Mouse (Mus musculus) G1E (cell line): ENCODE data around the gene Ccl3. TPM values are rescaled to one million over a fixed set of nuclear protein-coding genes. Genes with fewer than 3 reads are reported as not detected.

Experiments used
- ATAC-seq: 2 replicates; pipeline ENCODE4 v1.8.0; 2016; ENCODE audit warnings: mild to moderate bottlenecking; ENCODE audit not compliant: insufficient number of reproducible peaks, poor library complexity, low FRiP score, severe bottlenecking; ENCODE audit errors: extremely low read depth
- DNase-seq: peaks from one replicate; pipeline ENCODE4 v3.0.0; 2012; ENCODE audit warnings: low spot score
- H3K27me3 ChIP-seq: 2 replicates; pipeline ENCODE4 v1.6.1; 2012; ENCODE audit warnings: mild to moderate bottlenecking, low read length, inconsistent platforms; ENCODE audit not compliant: insufficient read depth
- H3K36me3 ChIP-seq: replicated peaks from 2 replicates; pipeline ENCODE3; 2012; ENCODE audit warnings: mild to moderate bottlenecking, inconsistent platforms
- H3K4me1 ChIP-seq: 2 replicates; pipeline ENCODE4 v1.6.1; 2012; ENCODE audit warnings: low read depth, low read length, inconsistent platforms, mixed read lengths; ENCODE audit not compliant: insufficient read depth
- H3K4me3 ChIP-seq: 2 replicates; pipeline ENCODE4 v1.5.1; 2012; ENCODE audit warnings: low read depth, mild to moderate bottlenecking, inconsistent platforms, low read length, moderate library complexity, mixed read lengths
- H3K9me3 ChIP-seq: replicated peaks from 2 replicates; pipeline ENCODE4 v1.6.1; 2012; ENCODE audit warnings: inconsistent platforms
- CTCF ChIP-seq: IDR thresholded peaks from 2 replicates; pipeline ENCODE4 v1.5.1; 2012; ENCODE audit warnings: low read depth, low read length, inconsistent platforms, mixed read lengths
- GATA1 ChIP-seq: IDR thresholded peaks from 2 replicates; pipeline ENCODE4 v1.6.1; 2012; ENCODE audit warnings: borderline replicate concordance, low read length, inconsistent platforms, mixed read lengths
- GATA2 ChIP-seq: IDR thresholded peaks from 2 replicates; pipeline ENCODE4 v1.6.1; 2012; ENCODE audit warnings: low read depth, low read length, inconsistent platforms, borderline replicate concordance
- POLR2AphosphoS5 ChIP-seq: IDR thresholded peaks from 2 replicates; pipeline ENCODE4 v1.6.1; 2012; ENCODE audit warnings: low read depth, low read length, inconsistent platforms; ENCODE audit not compliant: insufficient replicate concordance
- TAL1 ChIP-seq: conservative IDR thresholded peaks from 2 replicates; pipeline ENCODE4 v1.6.1; 2012; ENCODE audit warnings: low read depth, low read length, inconsistent platforms, mixed read lengths
- polyA plus RNA-seq: library from polyadenylated mRNA; stranded (reverse); fragments of >175 nt; gene quantifications from 2 replicates; pipeline ENCODE4 v1.2.3, GENCODE M21; 2012
- total RNA-seq, 2 experiments: library from RNA; stranded (forward) in 1 of 2; stranded (reverse) in 1 of 2; fragments of 200-1000 nt in 1 of 2; fragments of >200 nt in 1 of 2; fragmentation: Nextera tagmentation in 1 of 2; gene quantifications; 2 replicates each; pipeline ENCODE4 v1.2.3; 2014 to 2017

The Ccl3 gene
- total and polyA plus RNA-seq, 3 experiments = 2.7 TPM; not detected in 2

DNA sequence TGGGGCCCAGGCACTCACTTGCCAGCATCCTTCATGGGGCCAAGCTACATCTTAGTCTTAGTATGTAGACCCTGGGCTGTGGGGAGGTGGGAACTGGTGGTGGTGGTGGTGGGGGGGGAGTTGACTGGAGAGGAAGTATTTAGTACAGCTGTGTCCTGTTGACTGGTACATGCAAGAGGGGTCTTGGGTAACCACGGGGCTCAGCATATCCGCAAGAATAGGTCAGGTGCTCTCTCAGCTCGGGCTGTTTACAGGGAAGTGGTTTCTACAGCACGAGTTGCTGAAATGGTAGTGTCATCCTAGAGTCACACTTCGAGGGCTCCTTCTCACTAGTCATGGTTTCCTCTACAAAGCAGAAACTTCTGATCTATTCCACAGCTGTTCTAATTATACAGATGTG is 9.0 kb downstream of the Ccl3 start:
- no peaks in the 10 kb centered on the region for H3K4me1 ChIP-seq
- no peak for TF ChIP-seq CTCF
- TF ChIP-seq GATA1 = no peak
- no peak for TF ChIP-seq GATA2
- TF ChIP-seq TAL1 = no peak
- TF ChIP-seq POLR2AphosphoS5 = no peak
- no peak overlapping the region for H3K4me3 ChIP-seq
- H3K9me3 ChIP-seq = no peaks in the 10 kb centered on the region
- no peak for ATAC-seq
- peaks cover 3% of the 10 kb centered on the region for H3K27me3 ChIP-seq
- no peak for DNase-seq
- no peaks in the 10 kb centered on the region for H3K36me3 ChIP-seq

GRCm38 (mm10) chr11:83639533-83639932 is 9.6 kb downstream of the Ccl3 start:
- no peaks in the 10 kb centered on the region for H3K36me3 ChIP-seq
- peaks cover 3% of the 10 kb centered on the region for H3K27me3 ChIP-seq
- ATAC-seq (no peak), DNase-seq (no peak)
- no peaks in the 10 kb centered on the region for H3K4me1 ChIP-seq
- no peak overlapping the region for H3K4me3 ChIP-seq
- H3K9me3 ChIP-seq = no peaks in the 10 kb centered on the region
- TF ChIP-seq GATA1 (no peak), GATA2 (no peak), CTCF (no peak), POLR2AphosphoS5 (no peak), TAL1 (no peak)

- Histone ChIP-seq H3K27me3 (peaks cover 3% of the 10 kb centered on the region), H3K9me3 (no peaks in the 10 kb centered on the region), H3K4me1 (no peaks in the 10 kb centered on the region), H3K4me3 (no peak overlapping the region), H3K36me3 (no peaks in the 10 kb centered on the region)
- TF ChIP-seq GATA1 (no peak), GATA2 (no peak), POLR2AphosphoS5 (no peak), TAL1 (no peak), CTCF (no peak)
- no peak for DNase-seq
- ATAC-seq = no peak
Observed at GRCm38 (mm10) chr11:83638934-83639333, 10.2 kb downstream of the Ccl3 start.

DNA sequence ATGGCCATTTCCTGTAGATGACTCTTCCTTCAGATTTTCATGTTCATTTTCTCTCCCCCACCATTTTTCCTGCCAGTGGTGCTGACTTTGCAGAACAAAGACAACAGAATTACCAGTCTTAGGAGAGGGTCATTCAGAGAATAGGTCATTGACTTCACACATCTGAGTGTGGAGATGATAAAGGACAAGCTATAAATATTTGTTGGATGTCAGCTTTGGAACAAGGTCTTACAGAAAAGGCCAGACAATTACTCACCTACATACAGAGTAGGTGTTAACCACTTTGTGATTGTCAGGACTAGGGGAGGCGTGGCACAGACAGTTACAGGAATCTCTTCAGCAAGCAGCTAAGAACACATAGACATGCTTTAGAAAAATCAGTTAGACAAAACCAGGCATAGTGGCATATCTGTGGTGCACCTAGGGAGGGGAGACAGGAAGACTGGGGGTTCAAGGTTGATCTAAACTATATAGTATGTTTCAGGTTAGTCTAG is 12.4 kb downstream of the Ccl3 start:
- no peak for ATAC-seq
- no peaks in the 10 kb centered on the region for H3K9me3 ChIP-seq
- H3K4me3 ChIP-seq = no peak overlapping the region
- no peak for TF ChIP-seq TAL1
- TF ChIP-seq GATA1 = no peak
- TF ChIP-seq GATA2 = no peak
- no peak for TF ChIP-seq POLR2AphosphoS5
- TF ChIP-seq CTCF = no peak
- no peaks in the 10 kb centered on the region for H3K4me1 ChIP-seq
- DNase-seq = no peak
- peaks cover 6% of the 10 kb centered on the region for H3K27me3 ChIP-seq
- H3K36me3 ChIP-seq = no peaks in the 10 kb centered on the region

- TF ChIP-seq CTCF (no peak), GATA2 (no peak), GATA1 (no peak), TAL1 (no peak), POLR2AphosphoS5 (no peak)
Observed at GRCm38 (mm10) chr11:83634898-83635297, 14.3 kb downstream of the Ccl3 start.

DNA sequence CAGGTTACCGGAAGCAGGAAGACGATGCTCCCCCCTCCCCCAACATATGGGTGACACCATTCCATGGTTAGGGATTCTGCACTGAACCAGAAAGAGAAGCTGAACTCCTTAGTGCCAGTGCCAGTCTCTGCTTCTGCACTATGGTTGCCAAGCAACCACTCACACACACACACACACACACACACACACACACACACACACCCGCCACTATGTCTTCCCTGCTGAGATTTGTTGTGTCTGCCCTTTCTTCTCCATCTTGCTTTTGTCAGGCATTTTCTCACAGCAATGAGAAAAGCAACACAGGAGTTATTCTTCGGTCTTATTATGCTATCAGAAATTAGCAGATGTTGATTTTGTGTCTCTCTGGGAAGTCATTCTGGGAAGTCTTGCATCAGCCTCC is 14.7 kb downstream of the Ccl3 start:
- ATAC-seq = no peak
- Histone ChIP-seq H3K4me3 (no peak overlapping the region), H3K9me3 (no peaks in the 10 kb centered on the region), H3K36me3 (no peaks in the 10 kb centered on the region), H3K27me3 (peaks cover 12% of the 10 kb centered on the region), H3K4me1 (no peaks in the 10 kb centered on the region)
- DNase-seq = no peak
- no peak for TF ChIP-seq CTCF
- no peak for TF ChIP-seq POLR2AphosphoS5
- no peak for TF ChIP-seq GATA1

More at GRCm38 (mm10) chr11:83634898-83635297, 14.3 kb downstream of the Ccl3 start:
- H3K4me1 ChIP-seq = no peaks in the 10 kb centered on the region
- H3K4me3 ChIP-seq = no peak overlapping the region
- no peaks in the 10 kb centered on the region for H3K9me3 ChIP-seq
- no peak for DNase-seq
- no peaks in the 10 kb centered on the region for H3K36me3 ChIP-seq
- no peak for ATAC-seq
- peaks cover 9% of the 10 kb centered on the region for H3K27me3 ChIP-seq

GRCm38 (mm10) chr11:83632744-83633143 is 16.4 kb downstream of the Ccl3 start:
- DNase-seq = no peak
- peaks cover 9% of the 10 kb centered on the region for H3K27me3 ChIP-seq
- TF ChIP-seq GATA2 = no peak
- no peak for TF ChIP-seq TAL1
- no peak for TF ChIP-seq GATA1
- TF ChIP-seq POLR2AphosphoS5 = no peak
- TF ChIP-seq CTCF = no peak
- H3K36me3 ChIP-seq = no peaks in the 10 kb centered on the region
- no peaks in the 10 kb centered on the region for H3K9me3 ChIP-seq
- no peak for ATAC-seq
- no peak overlapping the region for H3K4me3 ChIP-seq
- H3K4me1 ChIP-seq = no peaks in the 10 kb centered on the region
